Mouse (Mus musculus) heart, postnatal 4 days (tissue): ENCODE data around the gene Mogat1. TPM values are rescaled to one million over a fixed set of nuclear protein-coding genes. Genes with fewer than 3 reads are reported as not detected.
"Not testable (repeated sequence)": the region's sequence is repeated elsewhere in the genome, so short reads cannot be mapped to it uniquely, and the experiment has no call there.

Experiments
- DNase-seq: peaks from one replicate; pipeline ENCODE4 v3.0.0; 2021
- total RNA-seq, 2 experiments: library from RNA; stranded (reverse); gene quantifications; 2 replicates each; pipeline ENCODE4 v1.2.3; 2021

The Mogat1 gene
- total RNA-seq, 2 experiments from 2014 or later = not detected

- peak; percentile 51 for DNase-seq
Observed at GRCm38 (mm10) chr1:78537494-78538010, 26.8 kb downstream of the Mogat1 start.

GRCm38 (mm10) chr1:78538396-78538795 is 27.6 kb downstream of the Mogat1 start:
- no peak for DNase-seq

GRCm38 (mm10) chr1:78539166-78539565 is 28.4 kb downstream of the Mogat1 start:
- DNase-seq = peak; percentile 36

- not testable (repeated sequence) for DNase-seq
Observed at GRCm38 (mm10) chr1:78543631-78544030, 32.8 kb downstream of the Mogat1 start.

GRCm38 (mm10) chr1:78546258-78546657 is 35.5 kb downstream of the Mogat1 start:
- DNase-seq = no peak

- DNase-seq = no peak
Observed at GRCm38 (mm10) chr1:78548961-78549360, 38.2 kb downstream of the Mogat1 start.

- no peak for DNase-seq
Observed at GRCm38 (mm10) chr1:78554012-78554666, 43.3 kb downstream of the Mogat1 start.

GRCm38 (mm10) chr1:78566963-78567362 is 56.2 kb downstream of the Mogat1 start:
- DNase-seq = no peak

GRCm38 (mm10) chr1:78567421-78567820 is 56.6 kb downstream of the Mogat1 start:
- no peak for DNase-seq

- peak; percentile 69 for DNase-seq
Observed at GRCm38 (mm10) chr1:78567834-78568507, 57.2 kb downstream of the Mogat1 start.

- DNase-seq = peak; percentile 19
Observed at GRCm38 (mm10) chr1:78569617-78570016, 58.8 kb downstream of the Mogat1 start.

- peak; percentile 11 for DNase-seq
Observed at GRCm38 (mm10) chr1:78585080-78585479, 74.3 kb downstream of the Mogat1 start.

- no peak for DNase-seq
Observed at GRCm38 (mm10) chr1:78586986-78587385, 76.2 kb downstream of the Mogat1 start.

Other genes starting within 250 kb of the Mogat1 start
- gene Sgpp2, start 200.6 kb upstream of the Mogat1 start, total RNA-seq = under 1 TPM; 0.10 to 0.11 TPM
- 10 to 100 TPM; 52.5 to 54.5 TPM for gene Farsb, start 22.1 kb upstream of the Mogat1 start, total RNA-seq
- gene BC035947, start 1.2 kb downstream of the Mogat1 start, total RNA-seq = not detected
- gene Acsl3, start 146.8 kb downstream of the Mogat1 start, total RNA-seq = 10 to 100 TPM; 26.2 to 26.8 TPM
- gene Utp14b, start 147.0 kb downstream of the Mogat1 start, total RNA-seq = 1 to 10 TPM; 4.7 to 4.9 TPM